Mouse (Mus musculus) heart, postnatal 0 days (tissue): Measurements from ENCODE around the gene Mrvi1. TPM values are rescaled to one million over a fixed set of nuclear protein-coding genes. Genes with fewer than 3 reads are reported as not detected.

ENCODE experiments used
- ATAC-seq: fragments of 200-750 bp; cut with Nextera tagmentation; 2 replicates; pipeline ENCODE4 v1.8.0; 2017; ENCODE audit warnings: low read depth, moderate number of reproducible peaks, moderate library complexity; ENCODE audit not compliant: insufficient read depth
- DNase-seq: peaks from one replicate; pipeline ENCODE4 v3.0.0-alpha.2; 2016; ENCODE audit warnings: low spot score
- H3K27ac ChIP-seq: fragments of 300-500 bp; sonication (generic); 2 replicates; pipeline ENCODE4 v1.5.1; 2014; ENCODE audit warnings: low read depth, mild to moderate bottlenecking
- H3K27me3 ChIP-seq: fragments of 300-500 bp; sonication (generic); 2 replicates; pipeline ENCODE4 v1.6.1; 2014; ENCODE audit warnings: low read length, mixed read lengths; ENCODE audit not compliant: control insufficient read depth, insufficient read depth
- H3K36me3 ChIP-seq: fragments of 300-500 bp; sonication (generic); replicated peaks from 2 replicates; pipeline ENCODE4 v1.6.1; 2014; ENCODE audit warnings: low read length, mixed read lengths; ENCODE audit not compliant: control insufficient read depth, insufficient read depth
- H3K4me1 ChIP-seq: fragments of 300-500 bp; sonication (generic); 2 replicates; pipeline ENCODE4 v1.6.1; 2014; ENCODE audit warnings: antibody characterized with exemption; ENCODE audit not compliant: control insufficient read depth, insufficient read depth
- H3K4me2 ChIP-seq: fragments of 300-500 bp; sonication (generic); 2 replicates; pipeline ENCODE4 v1.6.1; 2014; ENCODE audit warnings: low read depth, mild to moderate bottlenecking, low read length, moderate library complexity
- H3K4me3 ChIP-seq: fragments of 300-500 bp; sonication (generic); 2 replicates; pipeline ENCODE4 v1.5.1; 2014; ENCODE audit warnings: low read depth, low read length
- H3K9ac ChIP-seq: fragments of 300-500 bp; sonication (generic); replicated peaks from 2 replicates; pipeline ENCODE4 v1.6.1; 2014; ENCODE audit warnings: low read depth, low read length, mixed read lengths
- H3K9me3 ChIP-seq: fragments of 300-500 bp; sonication (generic); replicated peaks from 2 replicates; pipeline ENCODE4 v1.6.1; 2016; ENCODE audit warnings: low read length; ENCODE audit not compliant: control insufficient read depth
- CTCF ChIP-seq: IDR thresholded peaks from 2 replicates; pipeline ENCODE4 v1.5.1; 2016; ENCODE audit warnings: antibody characterized with exemption, control low read depth, low read depth
- EP300 ChIP-seq: IDR thresholded peaks from 2 replicates; pipeline ENCODE4 v1.6.1; 2016; ENCODE audit warnings: antibody characterized with exemption, low read depth
- WGBS: fragments of 180-500 bp; shearing (Covaris S2); extraction: QIAGEN DNeasy Blood & Tissue Kit; methylation state at CpG from one replicate; pipeline ENCODE4 v1.1.7; 2014; 5-methylcytosine and 5-hydroxymethylcytosine counted together
- polyA plus RNA-seq: library from polyadenylated mRNA; unstranded; fragments of >200 nt; fragmentation: Nextera tagmentation; extraction: Ambion mirVana; gene quantifications from 2 replicates; pipeline ENCODE4 v1.2.1, GENCODE M21; 2015
- total RNA-seq: library from RNA; depleted of rRNA; stranded (reverse); fragments of >200 nt; gene quantifications from 2 replicates; pipeline ENCODE4 v1.2.3, GENCODE M21; 2014; ENCODE audit warnings: low replicate concordance

Gene Mrvi1
- total and polyA plus RNA-seq, 2 experiments from 2014 or later = 3.1 to 7.6 TPM

- peak overlapping the region; percentile 22 for H3K27ac ChIP-seq
- peaks cover 50% of the 10 kb centered on the region for H3K36me3 ChIP-seq
- DNase-seq = no peak
- peaks cover 24% of the 10 kb centered on the region for H3K4me1 ChIP-seq
- no peaks in the 10 kb centered on the region for H3K27me3 ChIP-seq
- TF ChIP-seq CTCF (no peak), EP300 (no peak)
- H3K9me3 ChIP-seq = no peaks in the 10 kb centered on the region
- no peak overlapping the region for H3K4me3 ChIP-seq
- no peak for ATAC-seq
- no peak overlapping the region for H3K9ac ChIP-seq
- no peak overlapping the region for H3K4me2 ChIP-seq
- 74% methylated on average over 8 of the region's 8 CpGs for WGBS
These were observed 158.0 kb downstream of the Mrvi1 start for GRCm38 (mm10) chr7:110823995-110824953.

GRCm38 (mm10) chr7:110823593-110823992 is 158.7 kb downstream of the Mrvi1 start:
- ATAC-seq = no peak
- H3K4me1 ChIP-seq = peaks cover 24% of the 10 kb centered on the region
- no peak for DNase-seq
- no peak overlapping the region for H3K4me2 ChIP-seq
- TF ChIP-seq EP300 = no peak
- no peak for TF ChIP-seq CTCF
- no peaks in the 10 kb centered on the region for H3K9me3 ChIP-seq
- H3K27ac ChIP-seq = 0 out of 2 replicates have a peak overlapping the region, but pooled peaks have one; percentile 22
- peaks cover 43% of the 10 kb centered on the region for H3K36me3 ChIP-seq
- 35% methylated on average over 4 of the region's 4 CpGs for WGBS
- H3K4me3 ChIP-seq = no peak overlapping the region
- H3K9ac ChIP-seq = no peak overlapping the region
- H3K27me3 ChIP-seq = no peaks in the 10 kb centered on the region

GRCm38 (mm10) chr7:110823076-110823475 is 159.2 kb downstream of the Mrvi1 start:
- no peak overlapping the region for H3K27ac ChIP-seq
- ATAC-seq = no peak
- WGBS = 78% methylated on average over 8 of the region's 8 CpGs

GRCm38 (mm10) chr7:110822055-110822454 is 160.2 kb downstream of the Mrvi1 start:
- Histone ChIP-seq H3K4me3 (no peak overlapping the region), H3K36me3 (peaks cover 35% of the 10 kb centered on the region), H3K9me3 (no peaks in the 10 kb centered on the region), H3K4me2 (no peak overlapping the region), H3K27me3 (no peaks in the 10 kb centered on the region), H3K4me1 (peaks cover 28% of the 10 kb centered on the region), H3K27ac (peak overlapping the region; percentile 69), H3K9ac (no peak overlapping the region)
- no peak for TF ChIP-seq EP300
- TF ChIP-seq CTCF = no peak
- WGBS = 39% methylated on average over 4 of the region's 4 CpGs
- no peak for ATAC-seq
- no peak for DNase-seq

More at GRCm38 (mm10) chr7:110823076-110823475, 159.2 kb downstream of the Mrvi1 start:
- Histone ChIP-seq H3K27me3 (no peaks in the 10 kb centered on the region), H3K9ac (no peak overlapping the region), H3K4me3 (no peak overlapping the region), H3K4me2 (no peak overlapping the region), H3K36me3 (peaks cover 38% of the 10 kb centered on the region), H3K4me1 (peaks cover 27% of the 10 kb centered on the region), H3K9me3 (no peaks in the 10 kb centered on the region)
- no peak for TF ChIP-seq CTCF
- no peak for DNase-seq

- no peak for TF ChIP-seq CTCF
- no peak for TF ChIP-seq EP300
- H3K4me1 ChIP-seq = peaks cover 28% of the 10 kb centered on the region
- no peaks in the 10 kb centered on the region for H3K27me3 ChIP-seq
- WGBS = 8% methylated on average over 3 of the region's 3 CpGs
- H3K36me3 ChIP-seq = peaks cover 34% of the 10 kb centered on the region
- DNase-seq (no peak), ATAC-seq (peak; percentile 63)
- no peak overlapping the region for H3K4me3 ChIP-seq
- no peaks in the 10 kb centered on the region for H3K9me3 ChIP-seq
- H3K4me2 ChIP-seq = no peak overlapping the region
- peak overlapping the region; percentile 69 for H3K27ac ChIP-seq
- no peak overlapping the region for H3K9ac ChIP-seq
These were observed 160.6 kb downstream of the Mrvi1 start for GRCm38 (mm10) chr7:110821653-110822052.
